Mouse (Mus musculus) hindbrain, embryonic 16.5 days (tissue): ENCODE measurements around the gene Gas7. TPM values are rescaled to one million over a fixed set of nuclear protein-coding genes. Genes with fewer than 3 reads are reported as not detected.
A peak's percentile ranks its signal among the peaks of the same experiment; 100 is the strongest.

ENCODE experiments used
- ATAC-seq: fragments of 200-750 bp; cut with Nextera tagmentation; 2 replicates; pipeline ENCODE4 v1.8.0; 2017; ENCODE audit warnings: moderate TSS enrichment, moderate library complexity
- H3K27ac ChIP-seq: fragments of 300-500 bp; sonication (generic); 2 replicates; pipeline ENCODE4 v1.5.1; 2014; ENCODE audit warnings: low read depth, mild to moderate bottlenecking, control low read depth, low read length, moderate library complexity
- H3K27me3 ChIP-seq: fragments of 300-500 bp; sonication (generic); replicated peaks from 2 replicates; pipeline ENCODE4 v1.6.1; 2014; ENCODE audit warnings: low read length; ENCODE audit not compliant: control insufficient read depth, insufficient read depth
- H3K36me3 ChIP-seq: fragments of 300-500 bp; sonication (generic); 2 replicates; pipeline ENCODE4 v1.6.1; 2014; ENCODE audit warnings: mild to moderate bottlenecking, low read length, moderate library complexity, mixed read lengths; ENCODE audit not compliant: control insufficient read depth, insufficient read depth
- H3K4me1 ChIP-seq: fragments of 300-500 bp; sonication (generic); 2 replicates; pipeline ENCODE4 v1.6.1; 2014; ENCODE audit warnings: low read depth, low read length; ENCODE audit not compliant: control insufficient read depth, insufficient read depth
- H3K4me2 ChIP-seq: fragments of 300-500 bp; sonication (generic); 2 replicates; pipeline ENCODE4 v1.6.1; 2014; ENCODE audit warnings: mild to moderate bottlenecking, low read length, control low read depth, moderate library complexity
- H3K4me3 ChIP-seq: fragments of 300-500 bp; sonication (generic); 2 replicates; pipeline ENCODE4 v1.5.1; 2014; ENCODE audit warnings: mild to moderate bottlenecking, low read length, control low read depth, moderate library complexity
- H3K9ac ChIP-seq: fragments of 300-500 bp; sonication (generic); 2 replicates; pipeline ENCODE4 v1.6.1; 2014; ENCODE audit warnings: low read depth, mild to moderate bottlenecking, control low read depth, low read length, moderate library complexity
- H3K9me3 ChIP-seq: fragments of 300-500 bp; sonication (generic); 2 replicates; pipeline ENCODE4 v1.6.1; 2014; ENCODE audit warnings: mild to moderate bottlenecking, low read length, moderate library complexity; ENCODE audit not compliant: control insufficient read depth
- WGBS: fragments of 180-500 bp; shearing (Covaris S2); extraction: QIAGEN DNeasy Blood & Tissue Kit; methylation state at CpG from one replicate; pipeline ENCODE4 v1.1.7; 2014; 5-methylcytosine and 5-hydroxymethylcytosine counted together
- polyA plus RNA-seq: library from polyadenylated mRNA; unstranded; fragments of >200 nt; fragmentation: Nextera tagmentation; extraction: Ambion mirVana; gene quantifications from 2 replicates; pipeline ENCODE4 v1.2.1, GENCODE M21; 2015

The Gas7 gene
- polyA plus RNA-seq, 1 experiment from 2014 or later = 34.8 TPM

DNA sequence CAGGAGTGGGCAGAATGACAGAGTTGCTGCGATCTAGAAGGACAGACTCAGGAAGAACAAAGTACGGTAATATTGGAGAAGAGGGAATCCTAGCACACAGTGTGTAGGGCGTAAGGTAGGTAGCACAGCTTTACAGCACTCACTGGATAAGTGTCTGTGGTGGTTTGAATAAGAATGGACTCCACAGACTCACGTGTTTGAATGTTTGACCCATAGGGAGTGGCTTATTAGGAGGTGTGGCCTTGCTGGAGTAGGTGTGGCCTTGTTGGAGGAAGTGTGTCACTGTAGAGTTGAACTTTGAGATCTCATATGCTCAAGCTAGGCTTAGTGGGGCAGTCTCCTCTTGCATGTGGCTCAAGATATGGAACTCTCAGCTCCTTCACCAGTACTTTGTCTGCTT is 55.6 kb downstream of the Gas7 start:
- H3K27ac ChIP-seq = no peak overlapping the region
- H3K9ac ChIP-seq = no peak overlapping the region
- no peak overlapping the region for H3K4me3 ChIP-seq
- ATAC-seq = no peak
- H3K4me1 ChIP-seq = no peaks in the 10 kb centered on the region
- H3K27me3 ChIP-seq = no peaks in the 10 kb centered on the region
- H3K9me3 ChIP-seq = 0 out of 2 replicates have a peak, but pooled peaks cover 2% of the 10 kb centered on the region
- H3K36me3 ChIP-seq = no peaks in the 10 kb centered on the region
- 87% methylated on average over 4 of the region's 4 CpGs for WGBS
- H3K4me2 ChIP-seq = no peak overlapping the region

DNA sequence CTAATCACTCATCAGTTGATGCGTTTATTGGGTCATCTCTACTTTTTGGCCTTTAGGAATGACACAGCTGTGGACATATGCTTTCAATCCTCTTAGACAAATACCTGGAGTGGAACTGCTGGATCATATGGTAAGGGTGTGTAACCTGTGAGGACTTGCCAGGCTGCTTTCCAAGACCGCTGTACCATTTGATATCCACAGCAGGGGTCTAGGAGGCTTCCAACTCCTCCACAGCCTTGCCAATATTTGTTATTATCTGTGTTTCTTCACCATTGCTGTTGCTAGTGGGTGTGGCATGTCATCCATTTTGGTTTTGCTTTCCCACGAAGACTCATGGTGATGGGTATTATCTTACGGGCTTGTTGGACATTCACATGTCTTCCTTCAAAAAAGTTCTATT is 57.8 kb downstream of the Gas7 start:
- H3K4me2 ChIP-seq = no peak overlapping the region
- WGBS = 88% methylated on average over 4 of the region's 4 CpGs
- no peak overlapping the region for H3K9ac ChIP-seq
- H3K36me3 ChIP-seq = no peaks in the 10 kb centered on the region
- no peak overlapping the region for H3K4me3 ChIP-seq
- H3K9me3 ChIP-seq = no peaks in the 10 kb centered on the region
- no peak for ATAC-seq
- no peaks in the 10 kb centered on the region for H3K27me3 ChIP-seq
- H3K27ac ChIP-seq = no peak overlapping the region
- no peaks in the 10 kb centered on the region for H3K4me1 ChIP-seq

DNA sequence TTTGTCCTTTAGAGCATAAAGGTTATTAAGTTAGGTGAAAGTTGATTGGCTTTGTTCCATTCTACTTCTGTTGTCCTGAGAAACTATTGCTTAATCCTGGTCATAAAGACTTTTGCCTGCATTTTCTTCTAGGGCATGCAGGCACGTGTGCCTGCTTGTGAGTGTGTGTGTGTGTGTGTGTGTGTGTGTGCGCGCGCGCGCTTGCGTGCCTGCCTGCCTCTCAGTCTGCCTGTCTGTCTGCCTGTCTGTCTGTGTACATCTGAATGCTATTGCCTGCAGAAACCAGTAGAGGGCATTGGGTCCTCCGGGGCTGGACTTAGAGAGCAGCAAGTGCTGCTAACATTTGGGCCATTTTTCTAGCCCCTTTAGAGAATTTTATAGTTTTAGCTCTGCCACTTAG is 59.2 kb downstream of the Gas7 start:
- Histone ChIP-seq H3K4me3 (no peak overlapping the region), H3K27ac (no peak overlapping the region), H3K4me1 (no peaks in the 10 kb centered on the region), H3K9me3 (no peaks in the 10 kb centered on the region), H3K4me2 (no peak overlapping the region), H3K9ac (no peak overlapping the region), H3K27me3 (no peaks in the 10 kb centered on the region), H3K36me3 (no peaks in the 10 kb centered on the region)
- WGBS = 90% methylated on average over 8 of the region's 8 CpGs
- ATAC-seq = no peak

DNA sequence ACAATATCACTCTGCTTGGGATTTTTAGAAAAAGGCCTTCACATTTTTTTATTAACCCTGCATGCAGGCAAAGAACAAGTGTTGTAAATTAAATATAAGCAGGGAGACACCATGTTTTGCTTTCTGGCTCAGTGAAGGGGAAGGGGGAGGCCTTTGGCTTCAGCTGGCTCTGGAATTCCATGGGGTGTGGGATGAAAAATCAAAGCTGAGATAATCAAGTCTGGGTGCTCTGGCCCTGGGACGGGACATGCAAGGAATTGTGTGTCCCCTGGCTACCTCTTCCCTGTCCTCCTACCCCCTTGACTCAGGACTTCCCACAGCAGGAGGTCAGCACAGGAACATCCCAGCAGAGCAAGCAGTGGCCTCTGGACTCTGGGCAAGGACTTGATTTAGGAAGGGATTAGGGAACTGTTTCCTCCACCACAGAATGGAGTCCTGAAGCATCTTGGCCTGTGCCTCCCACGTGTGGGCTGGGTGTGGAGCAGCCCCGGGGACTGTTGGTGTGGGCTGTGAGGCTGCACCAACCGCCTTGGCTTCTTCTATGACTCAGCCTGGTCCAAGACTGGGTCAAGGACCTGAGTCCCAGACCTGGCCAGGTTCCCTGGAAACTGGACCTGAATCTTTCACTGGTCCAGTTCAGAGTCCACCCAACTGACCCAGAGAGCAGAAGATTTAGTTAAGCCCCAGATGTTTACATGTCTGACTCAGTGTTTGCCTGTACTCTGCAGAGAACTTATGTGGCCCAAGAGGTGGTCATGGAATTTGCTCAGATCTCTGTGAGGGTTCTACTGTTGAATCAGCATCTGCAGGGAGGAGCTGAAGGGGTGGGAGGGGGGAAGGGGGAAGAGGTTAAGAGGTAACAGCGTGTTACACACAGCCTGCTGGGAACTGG is 60.0 kb downstream of the Gas7 start:
- no peak for ATAC-seq
- Histone ChIP-seq H3K36me3 (no peaks in the 10 kb centered on the region), H3K27me3 (no peaks in the 10 kb centered on the region), H3K4me3 (no peak overlapping the region), H3K27ac (no peak overlapping the region), H3K4me2 (no peak overlapping the region), H3K9me3 (no peaks in the 10 kb centered on the region), H3K9ac (no peak overlapping the region), H3K4me1 (no peaks in the 10 kb centered on the region)
- 49% methylated on average over 5 of the region's 5 CpGs for WGBS

DNA sequence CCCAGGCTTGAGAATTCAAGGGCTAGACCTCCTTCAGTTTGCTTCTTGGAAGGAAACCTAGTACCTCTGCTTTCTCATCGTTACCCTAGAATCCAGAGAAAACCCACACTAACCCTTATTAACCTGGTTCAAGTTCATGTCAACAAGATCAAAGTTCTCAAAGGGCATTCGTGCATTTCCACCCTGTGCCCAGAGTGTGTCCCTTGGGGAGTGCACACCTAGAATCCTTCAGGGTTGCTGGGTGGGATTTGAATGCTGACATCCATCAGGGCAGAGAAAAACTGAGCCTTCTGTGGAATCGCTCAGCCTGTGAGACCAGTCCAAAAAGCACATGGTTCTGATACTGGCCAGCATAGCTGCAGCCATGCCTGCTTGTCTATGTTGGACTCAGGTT is 60.7 kb downstream of the Gas7 start:
- no peaks in the 10 kb centered on the region for H3K4me1 ChIP-seq
- H3K9me3 ChIP-seq = no peaks in the 10 kb centered on the region
- H3K27me3 ChIP-seq = no peaks in the 10 kb centered on the region
- H3K36me3 ChIP-seq = no peaks in the 10 kb centered on the region
- no peak for ATAC-seq
- H3K4me2 ChIP-seq = no peak overlapping the region
- no peak overlapping the region for H3K27ac ChIP-seq
- H3K4me3 ChIP-seq = no peak overlapping the region
- WGBS = 82% methylated on average over 3 of the region's 3 CpGs
- H3K9ac ChIP-seq = no peak overlapping the region

DNA sequence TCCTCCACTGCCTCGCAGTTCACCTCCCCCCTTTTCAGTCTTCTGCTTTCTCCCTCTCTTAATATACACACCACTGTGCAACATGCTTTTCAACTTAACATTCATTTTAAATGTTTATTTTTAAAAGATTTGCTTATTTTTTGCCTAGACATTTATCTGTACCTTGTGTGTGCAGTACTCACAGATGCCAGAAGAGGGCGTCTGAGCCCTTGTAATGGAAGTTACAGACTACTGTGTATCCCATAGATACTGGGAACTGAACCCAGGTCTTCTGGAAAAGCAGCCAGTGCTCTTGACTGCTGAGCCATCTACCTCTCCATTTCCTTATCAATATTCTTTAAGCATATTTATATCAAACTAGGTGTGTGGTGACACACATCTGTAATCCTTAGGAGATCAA is 62.5 kb downstream of the Gas7 start:
- H3K36me3 ChIP-seq = no peaks in the 10 kb centered on the region
- no peaks in the 10 kb centered on the region for H3K9me3 ChIP-seq
- 65% methylated on average over 2 of the region's 2 CpGs for WGBS
- no peak overlapping the region for H3K9ac ChIP-seq
- no peaks in the 10 kb centered on the region for H3K4me1 ChIP-seq
- H3K27ac ChIP-seq = no peak overlapping the region
- no peak for ATAC-seq
- no peak overlapping the region for H3K4me3 ChIP-seq
- H3K4me2 ChIP-seq = no peak overlapping the region
- no peaks in the 10 kb centered on the region for H3K27me3 ChIP-seq

DNA sequence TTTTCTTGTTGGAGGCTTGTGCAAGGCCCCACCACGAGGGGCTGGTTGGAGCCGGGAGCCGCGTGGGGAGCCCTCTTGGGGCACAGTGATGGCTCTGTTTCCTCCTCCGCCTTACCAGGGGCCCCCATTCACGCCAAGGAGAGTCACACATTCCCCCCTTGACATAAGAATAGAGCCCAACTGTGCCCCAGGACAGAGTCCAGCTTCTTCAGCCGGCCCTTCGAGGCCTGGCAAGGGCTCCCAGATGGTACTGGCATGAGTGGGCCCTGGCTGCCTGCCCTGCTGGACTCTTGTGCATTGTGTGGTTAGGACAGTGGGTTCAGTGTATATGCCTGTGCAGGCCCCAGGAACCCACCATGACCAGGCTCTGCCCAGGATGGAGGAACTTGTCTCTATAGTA is 63.7 kb downstream of the Gas7 start:
- H3K36me3 ChIP-seq = no peaks in the 10 kb centered on the region
- H3K9ac ChIP-seq = no peak overlapping the region
- H3K4me2 ChIP-seq = no peak overlapping the region
- H3K27ac ChIP-seq = no peak overlapping the region
- H3K9me3 ChIP-seq = no peaks in the 10 kb centered on the region
- no peak overlapping the region for H3K4me3 ChIP-seq
- H3K27me3 ChIP-seq = no peaks in the 10 kb centered on the region
- 75% methylated on average over 8 of the region's 8 CpGs for WGBS
- H3K4me1 ChIP-seq = peaks cover 3% of the 10 kb centered on the region; the same call in 1 of the 2 replicates
- peak; percentile 96 for ATAC-seq

DNA sequence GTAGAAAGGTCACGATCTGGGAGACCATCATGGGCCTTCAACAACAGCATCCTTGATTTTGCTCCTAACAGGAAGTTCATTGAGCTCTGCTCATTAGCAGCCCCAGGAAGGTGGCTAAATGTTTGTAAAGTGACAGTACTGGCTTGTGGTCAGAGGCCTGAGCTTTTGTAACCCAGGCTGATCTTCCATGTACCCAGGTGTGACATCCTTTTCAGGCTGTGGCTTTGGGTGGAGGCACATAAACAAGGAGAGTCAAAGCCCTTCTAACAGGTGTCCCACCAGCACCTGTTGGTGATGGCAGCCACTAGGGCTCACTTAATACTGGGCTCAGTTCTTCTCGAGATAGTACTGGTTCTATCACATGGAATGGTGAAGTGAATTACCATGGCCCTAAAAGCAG is 67.4 kb downstream of the Gas7 start:
- Histone ChIP-seq H3K9me3 (no peaks in the 10 kb centered on the region), H3K9ac (no peak overlapping the region), H3K36me3 (no peaks in the 10 kb centered on the region), H3K27ac (no peak overlapping the region), H3K4me2 (no peak overlapping the region), H3K27me3 (no peaks in the 10 kb centered on the region), H3K4me1 (peaks cover 6% of the 10 kb centered on the region; the same call in 1 of the 2 replicates), H3K4me3 (no peak overlapping the region)
- ATAC-seq = no peak
- 81% methylated on average over 2 of the region's 2 CpGs for WGBS

DNA sequence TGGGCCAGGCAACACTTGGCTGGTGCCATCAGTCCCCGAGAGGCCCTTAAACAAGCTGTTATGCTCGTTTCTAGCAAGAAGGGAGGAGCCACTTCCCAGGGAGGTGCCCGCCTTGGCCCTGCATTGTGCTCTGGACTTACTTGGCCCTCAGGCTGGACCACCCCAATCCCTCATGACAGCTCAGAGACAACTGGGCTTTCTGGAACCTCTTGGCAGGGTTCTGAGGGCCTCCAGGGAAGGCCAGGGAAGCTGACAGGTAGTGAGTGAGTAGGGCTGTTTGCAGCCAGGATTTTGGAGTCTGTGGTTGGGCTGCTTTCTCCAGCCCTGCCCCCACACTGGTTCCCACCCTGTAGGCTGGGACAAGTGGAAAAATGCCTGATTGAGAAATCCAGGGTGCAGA is 68.6 kb downstream of the Gas7 start:
- no peaks in the 10 kb centered on the region for H3K9me3 ChIP-seq
- peak; percentile 43; the same call in 1 of the 2 replicates for ATAC-seq
- H3K4me2 ChIP-seq = no peak overlapping the region
- no peak overlapping the region for H3K9ac ChIP-seq
- 41% methylated on average over 3 of the region's 3 CpGs for WGBS
- no peak overlapping the region for H3K27ac ChIP-seq
- no peaks in the 10 kb centered on the region for H3K27me3 ChIP-seq
- H3K4me3 ChIP-seq = no peak overlapping the region
- no peaks in the 10 kb centered on the region for H3K36me3 ChIP-seq
- H3K4me1 ChIP-seq = peaks cover 6% of the 10 kb centered on the region; the same call in 1 of the 2 replicates
